Mouse (Mus musculus): ENCODE measurements around the gene Kat6b.

GRCm38 (mm10) chr14:21583868-21584267 lies 102.6 kb downstream of the Kat6b start:
- TF ChIP-seq EP300 (IDR thresholded peaks at IDR 0.05; ENCODE audit: low read length) (no peak), CTCF (conservative IDR thresholded peaks at IDR 0.05 in 1 of 2, IDR thresholded peaks at IDR 0.05 in 1 of 2; ENCODE audit: low read depth in 2 of 2, low read length in 2 of 2) (no peak), RAD21 (IDR thresholded peaks at IDR 0.05; ENCODE audit: low read depth, low read length) (no peak)

All from CH12.LX (cell line).